Mouse (Mus musculus) midbrain, postnatal 0 days (tissue): ENCODE data around the gene Med12l. TPM values are rescaled to one million over a fixed set of nuclear protein-coding genes. Genes with fewer than 3 reads are reported as not detected.
"Not testable (repeated sequence)": the region's sequence is repeated elsewhere in the genome, so short reads cannot be mapped to it uniquely, and the experiment has no call there.

Experiments used
- ATAC-seq: fragments of 200-750 bp; cut with Nextera tagmentation; 2 replicates; pipeline ENCODE4 v1.8.0; 2017; ENCODE audit warnings: moderate number of reproducible peaks, mild to moderate bottlenecking, moderate TSS enrichment, moderate library complexity; ENCODE audit not compliant: low FRiP score
- DNase-seq: peaks from one replicate; pipeline ENCODE4 v3.0.0-alpha.2; 2015; ENCODE audit warnings: low spot score
- H3K27ac ChIP-seq: fragments of 300-500 bp; sonication (generic); 2 replicates; pipeline ENCODE4 v1.5.1; 2014; ENCODE audit warnings: low read depth, mild to moderate bottlenecking, low read length, mixed read lengths
- H3K27me3 ChIP-seq: fragments of 300-500 bp; sonication (generic); 2 replicates; pipeline ENCODE4 v1.6.1; 2014; ENCODE audit warnings: low read length, control low read depth, mixed read lengths; ENCODE audit not compliant: insufficient read depth
- H3K36me3 ChIP-seq: fragments of 300-500 bp; sonication (generic); 2 replicates; pipeline ENCODE4 v1.6.1; 2014; ENCODE audit warnings: low read length, control low read depth, mixed read lengths; ENCODE audit not compliant: insufficient read depth
- H3K4me1 ChIP-seq: fragments of 300-500 bp; sonication (generic); 2 replicates; pipeline ENCODE4 v1.6.1; 2014; ENCODE audit warnings: mild to moderate bottlenecking, control low read depth, antibody characterized with exemption, low read length, mixed read lengths; ENCODE audit not compliant: insufficient read depth
- H3K4me2 ChIP-seq: fragments of 300-500 bp; sonication (generic); 2 replicates; pipeline ENCODE4 v1.6.1; 2014; ENCODE audit warnings: low read depth, mild to moderate bottlenecking, low read length, mixed read lengths; ENCODE audit not compliant: poor library complexity, severe bottlenecking
- H3K4me3 ChIP-seq: fragments of 300-500 bp; sonication (generic); 2 replicates; pipeline ENCODE4 v1.5.1; 2014; ENCODE audit warnings: low read depth, mild to moderate bottlenecking, low read length, moderate library complexity
- H3K9ac ChIP-seq: fragments of 300-500 bp; sonication (generic); replicated peaks from 2 replicates; pipeline ENCODE4 v1.6.1; 2014; ENCODE audit warnings: mild to moderate bottlenecking, low read length, moderate library complexity, mixed read lengths; ENCODE audit not compliant: poor library complexity, severe bottlenecking
- H3K9me3 ChIP-seq: fragments of 300-500 bp; sonication (generic); 2 replicates; pipeline ENCODE4 v1.6.1; 2016; ENCODE audit warnings: low read length, control low read depth
- CTCF ChIP-seq: IDR thresholded peaks from 2 replicates; pipeline ENCODE4 v1.5.1; 2016; ENCODE audit warnings: antibody characterized with exemption, mild to moderate bottlenecking
- WGBS: fragments of 180-500 bp; shearing (Covaris S2); extraction: QIAGEN DNeasy Blood & Tissue Kit; methylation state at CpG from one replicate; pipeline ENCODE4 v1.1.7; 2014; 5-methylcytosine and 5-hydroxymethylcytosine counted together
- polyA plus RNA-seq: library from polyadenylated mRNA; unstranded; fragments of >200 nt; fragmentation: Nextera tagmentation; extraction: Ambion mirVana; gene quantifications from 2 replicates; pipeline ENCODE4 v1.2.1, GENCODE M21; 2015
- total RNA-seq: library from RNA; depleted of rRNA; stranded (reverse); fragments of >200 nt; gene quantifications from 2 replicates; pipeline ENCODE4 v1.2.3, GENCODE M21; 2014

Med12l gene
- total and polyA plus RNA-seq, 2 experiments from 2014 or later = 3.7 to 23.0 TPM

DNA sequence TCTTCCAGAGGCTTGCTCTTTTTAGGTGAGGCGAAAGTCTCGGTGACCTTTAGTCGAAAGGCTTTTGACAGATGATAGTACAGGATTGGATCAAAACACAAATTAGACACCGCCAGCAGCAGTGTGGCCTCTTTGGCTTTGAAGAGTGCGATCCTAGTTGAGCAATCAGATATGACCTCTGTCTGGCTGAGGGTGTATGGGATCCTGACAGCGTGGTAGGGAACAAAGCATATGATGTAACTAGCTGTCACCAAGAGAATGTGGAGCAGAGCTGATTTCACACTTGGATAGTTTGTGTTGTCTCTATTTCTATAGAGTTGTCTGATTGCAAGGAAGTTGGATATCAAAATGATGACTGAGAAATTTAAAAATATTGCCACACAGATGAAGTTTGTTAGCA is 91.8 kb downstream of the Med12l start:
- H3K36me3 ChIP-seq = no peaks in the 10 kb centered on the region
- no peaks in the 10 kb centered on the region for H3K27me3 ChIP-seq
- H3K9ac ChIP-seq = no peak overlapping the region
- no peak for DNase-seq
- no peak for ATAC-seq
- no peak overlapping the region for H3K4me3 ChIP-seq
- no peak overlapping the region for H3K4me2 ChIP-seq
- no peaks in the 10 kb centered on the region for H3K9me3 ChIP-seq
- no peak overlapping the region for H3K27ac ChIP-seq
- 66% methylated on average over 6 of the region's 6 CpGs for WGBS
- H3K4me1 ChIP-seq = no peaks in the 10 kb centered on the region
- no peak for TF ChIP-seq CTCF

DNA sequence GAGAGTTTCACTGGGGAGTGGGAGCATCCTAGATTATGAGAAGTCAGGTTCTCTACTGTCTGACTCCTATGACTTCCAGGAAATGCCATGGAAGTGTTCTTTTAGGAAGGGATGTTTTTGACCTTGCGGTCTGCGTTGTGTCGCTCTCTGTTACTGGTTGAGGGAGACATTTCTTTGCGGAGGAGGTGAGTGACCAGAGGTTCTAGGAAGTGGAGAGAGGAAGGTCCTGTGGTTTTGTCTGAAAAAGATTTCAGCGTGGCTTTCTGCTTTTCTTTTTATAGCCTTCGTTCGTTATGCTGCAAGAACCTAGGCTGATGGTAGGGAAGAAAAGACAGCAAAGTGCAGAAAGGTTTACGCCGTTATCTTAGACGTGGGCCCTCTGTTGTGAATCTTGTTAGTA is 92.9 kb downstream of the Med12l start:
- no peaks in the 10 kb centered on the region for H3K9me3 ChIP-seq
- no peak for TF ChIP-seq CTCF
- WGBS = 85% methylated on average over 10 of the region's 10 CpGs
- DNase-seq (no peak), ATAC-seq (no peak)
- H3K4me2 ChIP-seq = no peak overlapping the region
- no peaks in the 10 kb centered on the region for H3K4me1 ChIP-seq
- no peaks in the 10 kb centered on the region for H3K27me3 ChIP-seq
- H3K36me3 ChIP-seq = no peaks in the 10 kb centered on the region
- H3K27ac ChIP-seq = no peak overlapping the region
- H3K4me3 ChIP-seq = no peak overlapping the region
- no peak overlapping the region for H3K9ac ChIP-seq

DNA sequence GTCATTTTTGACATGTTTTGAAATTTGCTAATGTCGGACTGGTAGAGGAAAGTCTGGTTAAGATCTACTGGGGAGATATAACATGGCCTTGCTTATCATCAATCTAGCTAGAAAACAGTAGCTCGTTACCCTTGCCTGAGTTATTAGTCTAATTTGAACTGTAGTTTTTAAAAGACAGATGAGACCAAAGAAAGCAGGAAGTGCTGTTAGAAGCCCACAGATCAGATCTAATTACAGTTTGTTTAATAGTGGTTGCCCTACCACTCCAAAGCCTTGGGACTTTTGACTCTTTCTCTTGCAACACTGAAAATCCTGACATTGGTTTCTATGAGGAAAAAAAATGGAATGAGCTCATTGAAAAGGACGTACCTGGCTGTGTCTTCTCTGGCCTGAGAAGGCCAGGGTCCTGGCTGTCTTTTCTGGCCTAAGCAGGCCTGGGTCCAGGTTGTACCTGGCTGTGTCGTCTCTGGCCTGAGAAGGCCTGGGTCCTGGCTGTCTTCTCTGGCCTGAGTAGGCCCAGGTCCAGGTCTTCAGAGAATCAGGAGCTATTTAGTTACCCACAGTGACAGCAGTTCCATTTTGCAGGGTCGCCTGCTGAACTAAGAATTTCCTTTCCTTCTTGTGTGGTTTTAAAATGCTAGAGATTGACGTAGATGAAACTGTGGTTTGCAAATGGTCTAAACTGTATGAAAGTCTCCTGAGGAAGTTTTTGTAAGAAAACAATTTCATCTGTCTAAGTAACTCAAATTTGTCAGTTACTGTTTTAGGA is 95.8 kb downstream of the Med12l start, which contains the start of gene Gpr171:
TSS of gene Gpr171 (minus strand) at position 604 of the 769 bp plus-strand sequence.
- Histone ChIP-seq H3K4me1 (no peaks in the 10 kb centered on the region), H3K27ac (no peak within 1 kb of the TSS), H3K27me3 (no peaks in the 10 kb centered on the region), H3K36me3 (no peaks in the 10 kb centered on the region), H3K4me3 (no peak within 1 kb of the TSS), H3K9me3 (no peaks in the 10 kb centered on the region), H3K4me2 (no peak within 1 kb of the TSS), H3K9ac (no peak within 1 kb of the TSS)
- ATAC-seq = no peak
- WGBS = 90% methylated on average over 6 of the region's 6 CpGs
- TF ChIP-seq CTCF = no peak
- DNase-seq = no peak

DNA sequence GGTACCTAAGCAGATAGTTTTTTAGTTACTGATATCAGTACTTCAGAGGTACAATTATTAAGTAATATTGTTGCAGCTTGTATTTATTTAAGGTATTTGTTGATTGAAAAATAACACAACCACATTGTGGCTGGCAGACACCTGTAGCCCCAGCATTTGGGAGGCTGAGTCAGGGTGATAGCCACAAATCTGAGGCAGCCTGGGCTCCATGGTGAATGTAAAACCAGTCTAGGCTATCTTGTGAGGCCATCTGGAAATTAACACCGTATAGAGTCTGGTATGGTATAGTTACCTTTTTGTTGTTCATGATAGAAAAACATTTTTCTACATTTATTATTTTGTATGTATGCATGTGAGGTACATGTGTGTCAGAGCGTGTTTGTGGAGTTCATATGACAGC is 96.5 kb downstream of the Med12l start:
- no peaks in the 10 kb centered on the region for H3K4me1 ChIP-seq
- no peak overlapping the region for H3K27ac ChIP-seq
- H3K27me3 ChIP-seq = no peaks in the 10 kb centered on the region
- no peak overlapping the region for H3K4me3 ChIP-seq
- no peak for TF ChIP-seq CTCF
- H3K36me3 ChIP-seq = no peaks in the 10 kb centered on the region
- no peak for DNase-seq
- 97% methylated on average over 2 of the region's 2 CpGs for WGBS
- H3K4me2 ChIP-seq = no peak overlapping the region
- no peak for ATAC-seq
- no peak overlapping the region for H3K9ac ChIP-seq
- no peaks in the 10 kb centered on the region for H3K9me3 ChIP-seq

DNA sequence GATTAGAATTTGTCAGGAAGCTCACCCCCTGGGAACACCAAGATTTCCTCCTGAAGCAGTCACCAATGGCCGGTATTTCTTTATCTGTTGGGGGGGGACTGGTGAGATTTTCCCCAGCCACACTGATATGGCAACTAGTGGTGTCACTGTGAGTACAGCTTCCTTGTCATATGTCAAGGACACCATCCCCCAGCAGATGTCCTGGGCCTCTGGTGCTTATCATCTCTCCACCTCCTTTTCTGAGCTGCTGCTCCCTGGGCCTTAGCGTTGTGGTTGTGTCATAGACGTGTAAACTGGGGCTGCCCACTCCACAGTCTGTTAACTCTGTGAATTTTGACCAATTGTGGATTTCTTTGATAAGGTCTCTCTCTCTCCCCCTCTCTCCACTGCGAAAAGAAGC is 98.8 kb downstream of the Med12l start:
- 84% methylated on average over 4 of the region's 4 CpGs for WGBS
- TF ChIP-seq CTCF = no peak
- H3K4me3 ChIP-seq = no peak overlapping the region

DNA sequence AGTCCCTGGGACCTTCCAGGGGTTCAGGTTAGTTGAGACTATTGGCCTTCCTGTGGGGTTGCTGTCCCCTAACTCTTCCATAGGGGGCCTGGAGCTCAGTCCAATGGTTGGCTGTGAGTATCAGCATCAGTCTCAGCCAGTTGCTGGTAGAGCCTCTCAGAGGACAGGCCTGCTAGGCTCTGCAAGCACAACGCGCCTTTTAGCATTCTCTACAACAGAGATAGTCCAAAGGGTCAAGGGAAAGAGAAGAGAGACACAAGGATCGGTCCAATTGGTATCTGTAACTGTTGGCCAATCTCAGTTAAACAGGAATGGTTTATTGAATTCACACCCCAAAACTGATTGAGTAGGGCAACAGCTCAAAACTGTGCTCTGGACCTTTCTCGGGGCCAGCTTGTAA is 101.8 kb downstream of the Med12l start:
- DNase-seq (no peak), ATAC-seq (no peak)
- H3K36me3 ChIP-seq = no peaks in the 10 kb centered on the region
- H3K9me3 ChIP-seq = no peaks in the 10 kb centered on the region
- no peaks in the 10 kb centered on the region for H3K4me1 ChIP-seq
- no peak overlapping the region for H3K4me2 ChIP-seq
- no peak overlapping the region for H3K4me3 ChIP-seq
- H3K27ac ChIP-seq = no peak overlapping the region
- H3K27me3 ChIP-seq = no peaks in the 10 kb centered on the region
- WGBS = 93% methylated on average over 4 of the region's 4 CpGs
- TF ChIP-seq CTCF = no peak
- no peak overlapping the region for H3K9ac ChIP-seq

More for the DNA sequence above, 98.8 kb downstream of the Med12l start:
- Histone ChIP-seq H3K4me1 (no peaks in the 10 kb centered on the region), H3K9ac (no peak overlapping the region), H3K9me3 (no peaks in the 10 kb centered on the region), H3K27ac (no peak overlapping the region), H3K36me3 (no peaks in the 10 kb centered on the region), H3K4me2 (no peak overlapping the region), H3K27me3 (no peaks in the 10 kb centered on the region)
- DNase-seq = no peak
- ATAC-seq = no peak

DNA sequence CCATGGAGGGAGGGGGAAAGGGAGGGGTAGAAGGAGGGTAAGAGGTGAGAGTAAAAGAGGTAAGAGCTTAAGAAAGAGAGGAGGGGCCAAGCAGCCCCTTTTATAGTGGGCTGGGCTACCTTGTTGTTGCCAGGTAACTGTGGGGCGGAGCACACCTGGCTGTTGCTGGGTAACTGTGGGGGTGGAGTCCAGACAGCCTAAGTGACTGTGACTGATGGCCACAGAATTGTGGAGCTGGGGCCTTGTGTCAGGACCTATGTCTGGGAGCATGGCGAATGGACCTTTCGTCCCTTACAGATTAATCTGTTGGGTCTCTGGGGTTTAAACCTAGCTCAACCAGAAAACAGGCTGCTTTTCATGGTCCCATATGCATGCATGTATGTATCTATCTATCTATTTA is 104.2 kb downstream of the Med12l start:
- WGBS = 93% methylated on average over 3 of the region's 3 CpGs
- ATAC-seq = not testable (repeated sequence)

More for the DNA sequence above, 104.2 kb downstream of the Med12l start:
- H3K4me3 ChIP-seq, H3K27me3 ChIP-seq, H3K36me3 ChIP-seq, H3K4me2 ChIP-seq, H3K27ac ChIP-seq, H3K9me3 ChIP-seq, DNase-seq, H3K4me1 ChIP-seq, H3K9ac ChIP-seq: not testable (repeated sequence)
